Mouse (Mus musculus): Measurements from ENCODE around the gene Aldh1l1.

The Aldh1l1 gene

GRCm38 (mm10) chr6:90472697-90473096 is 13.5 kb upstream of the Aldh1l1 start:
- DNase-seq, result no peak

DNA sequence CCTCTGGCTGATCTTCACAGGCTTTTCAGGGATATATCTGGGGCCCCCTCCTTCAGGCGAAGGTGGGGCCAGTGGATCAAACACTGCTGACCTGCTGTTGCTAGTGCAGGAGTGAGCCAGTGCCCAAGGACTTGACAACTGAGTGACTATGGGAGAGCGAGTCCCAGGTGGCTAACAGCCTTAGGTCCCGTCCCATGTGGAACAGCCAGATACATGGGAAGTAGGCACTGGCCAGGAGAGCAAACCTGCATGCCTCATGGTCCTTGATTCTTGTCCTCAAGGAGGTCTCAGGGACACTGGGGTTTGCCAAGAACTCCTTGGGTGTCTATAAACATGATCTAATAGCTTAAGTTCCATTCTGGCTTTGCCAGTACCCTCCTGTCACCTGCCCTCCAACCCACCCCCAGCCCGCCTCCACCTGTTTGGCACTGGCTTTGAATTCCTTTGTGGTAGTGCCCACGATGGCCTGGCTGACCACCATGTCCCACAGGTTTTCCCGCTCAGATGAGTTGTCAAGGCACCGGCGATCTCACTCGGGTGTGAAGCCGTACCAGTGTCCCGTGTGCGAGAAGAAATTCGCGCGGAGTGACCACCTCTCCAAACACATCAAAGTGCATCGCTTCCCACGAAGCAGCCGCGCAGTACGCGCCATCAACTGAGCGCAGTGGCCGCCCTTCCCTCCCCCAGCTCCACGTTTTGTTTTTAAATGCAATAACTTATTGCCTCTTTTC is 12.4 kb upstream of the Aldh1l1 start:
- DNase-seq, result no peak

GRCm38 (mm10) chr6:90474361-90474750 is 11.9 kb upstream of the Aldh1l1 start:
- DNase-seq, result no peak

DNA sequence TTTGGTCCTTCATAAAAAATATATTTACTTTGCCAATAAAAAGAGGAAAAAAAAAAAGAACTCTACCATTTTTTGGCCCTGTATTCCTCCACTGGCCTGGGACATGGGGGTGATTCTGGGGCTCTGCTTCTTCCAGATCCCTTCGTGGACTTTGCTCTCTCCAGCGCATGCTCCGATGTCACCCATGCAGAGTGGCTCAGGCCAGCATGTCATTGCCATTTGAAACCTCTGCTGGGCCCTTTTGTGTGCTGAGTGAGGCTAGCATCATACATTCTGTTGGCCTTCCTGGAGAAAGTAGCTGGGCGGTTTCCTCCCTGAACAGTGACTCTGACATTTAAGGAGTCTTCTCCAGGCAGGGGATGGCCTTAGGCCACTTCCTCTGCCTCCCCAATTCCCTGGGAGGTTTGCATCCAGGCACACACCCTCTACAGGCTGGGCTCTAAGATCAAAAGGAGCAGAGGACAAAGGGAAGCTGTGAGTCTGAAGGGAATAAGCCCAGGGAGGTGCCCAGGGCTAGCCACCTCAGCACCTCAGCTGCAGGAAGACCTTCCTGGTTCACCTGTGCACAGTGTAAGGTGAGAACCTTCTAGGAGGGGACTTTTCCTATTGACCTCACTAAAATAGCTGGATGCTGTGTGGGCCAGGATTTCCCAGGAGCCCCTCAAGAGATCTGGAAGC is 10.9 kb upstream of the Aldh1l1 start:
- no peak for DNase-seq

DNA sequence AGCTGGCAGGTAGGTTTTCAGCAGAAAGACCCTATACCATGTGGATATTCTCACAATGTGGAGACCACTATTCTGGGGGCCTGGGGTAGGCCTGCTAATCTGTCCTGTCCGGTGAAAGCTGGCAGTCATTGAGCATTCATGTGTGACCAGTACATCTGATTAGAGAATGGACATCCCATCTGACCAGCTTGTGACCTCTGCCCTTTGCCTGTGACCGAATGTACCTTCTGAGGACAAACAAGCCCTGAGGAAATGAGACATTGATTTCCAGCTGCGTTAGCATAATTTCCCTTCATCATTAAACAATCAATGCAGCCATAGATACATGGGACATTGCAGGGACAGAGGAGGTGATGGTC is 10.4 kb upstream of the Aldh1l1 start:
- DNase-seq, result no peak

GRCm38 (mm10) chr6:90476941-90477518 is 9.2 kb upstream of the Aldh1l1 start:
- DNase-seq, result no peak

DNA sequence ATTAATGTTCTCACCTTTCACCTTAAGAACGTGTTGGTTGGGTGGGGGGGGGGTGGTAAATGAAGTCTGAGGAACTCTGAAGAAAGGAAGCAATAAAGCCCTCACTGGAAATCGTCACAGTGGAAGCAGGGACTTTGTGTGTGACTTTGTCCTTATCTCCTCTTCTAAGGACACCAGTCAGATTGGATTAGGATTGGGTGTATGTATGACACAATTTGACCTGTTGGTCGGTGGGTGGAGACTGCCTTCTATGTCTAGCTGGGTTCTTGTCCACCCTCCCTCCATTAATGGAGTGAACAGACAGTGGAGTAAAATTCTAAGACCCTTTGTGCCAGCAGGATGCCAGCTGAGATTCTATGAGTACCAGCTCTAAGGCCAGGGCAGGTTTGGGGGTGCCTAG is 2.0 kb upstream of the Aldh1l1 start:
- DNase-seq, result no peak

DNA sequence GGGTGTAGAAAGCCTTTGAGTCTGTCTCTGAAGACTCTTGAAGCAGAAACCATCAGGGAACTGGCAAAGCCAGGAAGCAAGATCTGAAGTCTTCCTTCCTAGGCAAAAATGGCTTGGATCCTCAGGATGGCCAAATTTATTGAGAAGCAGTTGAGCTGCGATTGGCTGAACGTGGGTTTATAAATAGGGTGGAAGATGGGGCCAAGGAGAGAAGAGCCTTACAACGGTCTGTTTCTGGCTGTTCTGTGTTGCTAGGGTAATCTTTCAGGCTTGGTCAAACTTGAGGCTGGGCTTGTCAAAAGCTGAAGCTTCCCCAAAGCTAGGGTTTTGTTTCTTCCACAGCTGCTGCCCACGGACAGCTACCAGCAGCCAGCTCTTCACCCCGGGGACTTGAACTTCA is 1.4 kb upstream of the Aldh1l1 start:
- DNase-seq, result no peak

- DNase-seq, result no peak
These were observed 1.3 kb downstream of the Aldh1l1 start for GRCm38 (mm10) chr6:90487531-90487930.

DNA sequence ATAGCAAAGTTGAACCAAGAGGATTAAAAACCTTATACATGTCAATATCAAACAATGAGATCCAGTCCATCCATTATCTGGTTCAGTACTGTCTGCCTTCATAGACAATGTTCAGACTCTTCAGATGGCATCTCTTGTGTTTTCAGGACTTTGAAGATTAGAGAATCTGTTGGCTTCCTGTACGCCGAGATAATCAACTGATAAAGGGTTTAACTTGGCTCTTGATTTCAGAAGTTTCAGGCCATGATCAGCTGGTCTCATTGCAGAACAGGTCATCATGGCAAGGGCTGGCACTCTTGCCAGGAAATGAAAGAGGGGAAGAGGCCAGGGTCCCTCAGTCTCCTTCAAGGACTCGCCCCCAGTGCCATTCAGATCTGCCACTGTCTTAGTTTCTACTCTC is 3.3 kb downstream of the Aldh1l1 start:
- DNase-seq, result no peak

- no peak for DNase-seq
These were observed 4.7 kb downstream of the Aldh1l1 start for GRCm38 (mm10) chr6:90490976-90491375.

DNA sequence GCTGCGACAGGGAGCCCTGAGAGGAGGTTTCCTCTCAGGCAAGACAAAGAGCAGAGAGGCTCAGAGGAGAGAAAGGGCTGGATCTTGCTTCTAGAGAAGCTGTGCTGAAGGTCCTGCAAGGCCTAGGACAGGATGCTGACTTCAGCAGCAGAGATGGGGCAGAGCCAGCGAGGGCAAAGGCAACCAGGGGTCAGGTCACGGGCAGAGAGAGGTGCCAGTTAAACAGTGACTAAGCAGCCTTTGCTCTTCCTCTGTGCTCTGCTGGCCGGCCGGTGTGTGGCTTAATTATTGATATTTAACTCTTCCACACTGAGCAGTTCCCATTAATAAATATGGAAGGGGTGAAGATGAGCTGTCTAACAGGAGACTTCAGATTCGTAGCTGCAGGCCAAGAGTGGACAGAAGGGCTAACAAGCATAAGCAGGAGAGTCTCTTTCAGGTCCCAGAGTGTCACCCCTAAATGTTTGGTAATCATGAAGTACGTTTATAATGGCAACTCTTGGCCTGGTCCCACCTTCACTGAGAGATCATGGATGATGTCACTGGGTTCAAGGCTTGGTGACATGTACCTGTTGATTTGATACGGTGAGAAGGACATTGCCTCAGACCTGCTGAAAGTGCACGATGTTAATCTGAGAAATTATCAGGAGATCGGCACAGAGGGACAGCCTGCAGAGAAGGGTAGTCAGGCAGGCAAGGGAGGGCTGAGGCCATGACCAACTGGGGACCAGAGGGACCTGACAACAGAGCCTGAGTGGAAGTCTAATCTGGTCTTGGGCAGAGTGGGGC is 5.9 kb downstream of the Aldh1l1 start:
- DNase-seq, result no peak

- no peak for DNase-seq
These were observed 7.9 kb downstream of the Aldh1l1 start for GRCm38 (mm10) chr6:90494155-90494554.

GRCm38 (mm10) chr6:90494566-90494965 is 8.3 kb downstream of the Aldh1l1 start:
- no peak for DNase-seq

GRCm38 (mm10) chr6:90495282-90495912 is 9.2 kb downstream of the Aldh1l1 start:
- DNase-seq, result no peak

DNA sequence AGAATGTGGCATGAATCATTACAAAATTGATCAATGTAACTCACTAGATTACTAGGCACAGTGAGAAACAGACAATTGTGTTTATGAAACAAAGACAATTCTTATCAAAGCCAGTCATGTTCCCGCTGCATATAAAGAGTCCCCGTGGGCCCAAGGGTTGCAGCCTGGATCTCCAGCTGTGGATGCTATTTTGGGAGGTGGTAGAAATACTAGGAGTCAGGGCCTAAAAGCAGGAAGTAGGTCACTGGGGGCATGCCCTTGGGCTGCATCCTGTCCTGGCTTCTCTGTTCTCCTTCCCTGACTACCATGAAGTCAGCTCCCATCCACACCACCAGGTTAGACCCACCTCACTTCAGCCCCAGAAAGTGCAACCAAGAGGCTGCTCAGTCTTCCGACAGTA is 10.0 kb downstream of the Aldh1l1 start:
- no peak for DNase-seq

- DNase-seq, result no peak
These were observed 13.3 kb downstream of the Aldh1l1 start for GRCm38 (mm10) chr6:90499509-90499908.

DNA sequence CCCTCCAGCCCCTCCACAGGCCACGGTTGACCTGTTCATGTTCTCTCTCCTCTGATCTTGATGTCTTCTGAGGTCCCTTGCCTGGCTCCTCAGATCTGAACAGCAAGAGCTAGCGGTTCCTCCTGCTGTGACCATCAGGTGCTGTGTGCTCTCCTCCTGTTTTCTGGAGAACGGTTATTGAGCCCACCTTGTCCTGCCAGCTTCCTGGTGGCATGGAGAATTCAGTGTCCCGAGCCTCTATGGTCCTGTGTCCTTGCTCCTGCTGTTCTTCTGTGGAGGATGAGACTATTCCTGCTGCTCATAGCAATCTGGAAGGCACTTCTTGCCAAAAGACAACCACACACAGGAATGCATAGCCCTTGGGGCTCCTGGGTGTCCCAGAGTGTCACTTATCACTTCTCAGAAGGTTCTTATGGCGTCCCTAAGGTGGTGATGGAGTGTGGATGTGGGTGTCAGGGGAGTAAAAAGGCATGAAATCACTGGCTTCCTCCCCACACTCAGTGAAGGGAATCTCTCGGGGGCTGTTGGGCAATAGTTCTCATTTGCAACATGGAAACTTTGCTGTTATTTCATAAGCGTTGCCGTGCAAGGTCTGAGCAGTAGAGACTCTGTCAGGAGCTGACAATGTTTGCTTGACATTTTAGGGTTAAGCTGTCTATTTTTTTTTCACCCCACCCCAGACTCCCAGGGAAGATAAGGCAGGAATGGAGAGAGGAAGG is 15.2 kb downstream of the Aldh1l1 start:
- no peak for DNase-seq

DNA sequence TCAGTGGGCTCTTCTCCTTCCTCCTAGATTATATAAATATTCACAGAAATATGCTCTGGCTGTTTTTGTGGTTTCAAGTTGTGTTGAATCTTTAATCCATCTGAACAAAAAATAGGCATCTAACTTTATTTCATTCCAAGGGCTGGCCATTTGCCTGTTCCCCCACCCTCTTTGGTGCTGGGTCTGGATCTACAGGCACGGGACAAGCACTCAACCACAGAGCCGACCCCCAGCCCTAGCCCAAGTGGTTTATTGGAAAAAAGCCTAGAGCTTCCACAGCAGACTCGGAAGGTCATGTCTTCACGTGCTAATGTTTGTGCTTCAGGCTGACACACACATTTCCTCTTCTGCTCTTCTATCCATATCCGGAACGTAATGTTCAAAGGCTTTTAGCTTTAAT is 19.7 kb downstream of the Aldh1l1 start:
- DNase-seq, result no peak

DNA sequence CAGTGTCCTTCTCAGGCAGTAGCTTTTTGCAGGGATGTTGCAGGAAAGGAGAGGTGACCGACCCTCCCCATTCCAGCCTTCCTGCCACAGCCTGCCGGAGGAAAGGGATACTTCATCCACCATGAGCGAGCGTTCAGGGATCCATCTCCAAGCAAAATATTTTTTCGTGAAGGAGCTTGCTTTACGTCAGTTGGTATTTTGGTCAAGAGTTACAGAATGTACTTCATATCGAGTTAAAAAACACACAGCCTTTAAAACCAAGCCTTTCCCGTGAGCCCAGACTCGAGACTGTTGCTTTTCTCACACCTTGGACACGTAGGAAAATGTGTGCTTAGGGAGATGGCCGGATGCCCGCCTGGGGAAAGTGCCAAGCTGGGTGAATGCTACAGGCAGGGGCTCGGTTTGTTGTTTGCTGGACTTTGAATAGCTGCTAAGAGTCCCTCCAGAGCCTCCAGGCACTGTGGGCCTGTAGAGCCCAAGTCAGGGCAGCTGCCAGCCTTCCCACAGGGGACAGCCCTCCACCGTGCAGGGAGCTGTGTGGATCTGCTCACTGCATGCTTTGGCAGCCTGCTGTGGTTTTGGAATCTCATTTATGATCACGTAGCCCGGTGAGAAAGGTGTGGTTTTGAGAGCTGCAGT is 20.6 kb downstream of the Aldh1l1 start:
- peak; percentile 4 for DNase-seq

DNA sequence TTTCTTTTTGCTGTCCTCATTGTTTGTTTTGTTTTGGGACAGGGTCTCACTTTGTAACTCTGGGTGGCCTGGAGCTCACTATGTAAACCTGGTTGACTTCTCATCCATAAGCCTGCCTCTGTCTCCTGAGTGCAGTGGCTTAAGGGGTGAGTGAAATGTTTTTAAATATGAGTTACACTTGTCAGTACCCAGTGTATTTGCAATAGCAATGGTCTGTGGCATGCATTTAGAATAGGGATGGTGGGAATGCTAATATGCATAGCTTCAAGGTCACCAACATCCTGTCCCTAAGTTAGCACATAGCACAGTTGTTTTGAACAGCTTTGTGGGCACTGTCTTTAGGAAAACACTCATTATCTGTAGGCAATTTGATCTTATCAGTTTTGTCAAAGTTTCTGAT is 21.2 kb downstream of the Aldh1l1 start:
- no peak for DNase-seq

DNA sequence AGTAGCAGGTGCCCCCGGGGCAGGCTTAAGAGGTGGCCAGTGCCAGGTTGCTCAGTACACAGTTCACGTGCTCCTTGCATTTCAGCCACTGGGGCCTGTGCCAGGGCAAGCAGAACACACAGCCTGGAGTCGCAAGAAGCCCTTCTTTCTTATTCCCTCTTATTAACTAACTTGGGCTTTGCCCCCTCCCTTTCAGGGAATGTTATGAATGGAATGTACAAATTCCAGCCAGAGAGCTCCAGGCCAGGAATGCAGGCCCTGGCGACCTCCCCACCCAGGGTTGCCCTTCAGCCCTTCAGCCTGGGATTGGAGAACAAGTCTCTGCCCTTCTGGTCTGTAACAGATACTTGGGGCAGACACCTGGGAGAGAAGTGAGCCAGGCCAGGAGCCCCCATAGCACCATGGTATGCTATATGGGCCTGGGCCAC is 22.0 kb downstream of the Aldh1l1 start:
- no peak for DNase-seq

All from thymus, postnatal 25 days (tissue).